Mouse (Mus musculus) embryonic facial prominence, embryonic 14.5 days (tissue): ENCODE data around the gene Rgl2. TPM values are rescaled to one million over a fixed set of nuclear protein-coding genes. Genes with fewer than 3 reads are reported as not detected.

ENCODE experiments used
- ATAC-seq: fragments of 200-750 bp; cut with Nextera tagmentation; 2 replicates; pipeline ENCODE4 v1.8.0; 2017; ENCODE audit warnings: low read depth, moderate number of reproducible peaks, moderate TSS enrichment
- DNase-seq: peaks from one replicate; pipeline ENCODE4 v3.0.0-alpha.2; 2015; ENCODE audit warnings: low spot score
- H3K27ac ChIP-seq: fragments of 300-500 bp; sonication (generic); replicated peaks from 2 replicates; pipeline ENCODE4 v1.5.1; 2014; ENCODE audit warnings: low read depth, mild to moderate bottlenecking, low read length, moderate library complexity
- H3K27me3 ChIP-seq: fragments of 300-500 bp; sonication (generic); replicated peaks from 2 replicates; pipeline ENCODE4 v1.6.1; 2014; ENCODE audit warnings: low read length; ENCODE audit not compliant: control insufficient read depth, insufficient read depth
- H3K36me3 ChIP-seq: fragments of 300-500 bp; sonication (generic); 2 replicates; pipeline ENCODE4 v1.6.1; 2014; ENCODE audit warnings: low read length, mixed read lengths; ENCODE audit not compliant: control insufficient read depth, insufficient read depth
- H3K4me1 ChIP-seq: fragments of 300-500 bp; sonication (generic); 2 replicates; pipeline ENCODE4 v1.6.1; 2014; ENCODE audit warnings: antibody characterized with exemption, low read length; ENCODE audit not compliant: control insufficient read depth, insufficient read depth
- H3K4me2 ChIP-seq: fragments of 300-500 bp; sonication (generic); 2 replicates; pipeline ENCODE4 v1.6.1; 2014; ENCODE audit warnings: low read depth, mild to moderate bottlenecking, low read length, moderate library complexity, mixed read lengths
- H3K4me3 ChIP-seq: fragments of 300-500 bp; sonication (generic); 2 replicates; pipeline ENCODE4 v1.5.1; 2014; ENCODE audit warnings: low read depth, mild to moderate bottlenecking, low read length
- H3K9ac ChIP-seq: fragments of 300-500 bp; sonication (generic); 2 replicates; pipeline ENCODE4 v1.6.1; 2014; ENCODE audit warnings: low read depth, mild to moderate bottlenecking, low read length, moderate library complexity, mixed read lengths
- H3K9me3 ChIP-seq: fragments of 300-500 bp; sonication (generic); 2 replicates; pipeline ENCODE4 v1.6.1; 2016; ENCODE audit warnings: low read length; ENCODE audit not compliant: control insufficient read depth
- WGBS: fragments of 180-500 bp; shearing (Covaris S2); extraction: QIAGEN DNeasy Blood & Tissue Kit; methylation state at CpG from one replicate; pipeline ENCODE4 v1.1.7; 2014; 5-methylcytosine and 5-hydroxymethylcytosine counted together
- polyA plus RNA-seq: library from polyadenylated mRNA; unstranded; fragments of >200 nt; fragmentation: Nextera tagmentation; extraction: Ambion mirVana; gene quantifications from 2 replicates; pipeline ENCODE4 v1.2.1, GENCODE M21; 2014

The Rgl2 gene
- polyA plus RNA-seq, 1 experiment from 2014 or later, result 34.5 TPM

- DNase-seq (no peak), ATAC-seq (no peak)
- Histone ChIP-seq H3K4me3 (no peak overlapping the region), H3K27ac (no peak overlapping the region), H3K27me3 (no peaks in the 10 kb centered on the region), H3K9ac (no peak overlapping the region), H3K4me1 (peaks cover 17% of the 10 kb centered on the region), H3K36me3 (peaks cover 42% of the 10 kb centered on the region), H3K9me3 (no peaks in the 10 kb centered on the region), H3K4me2 (no peak overlapping the region)
- 91% methylated on average over 31 of the region's 31 CpGs for WGBS
These were observed 18.1 kb upstream of the Rgl2 start for GRCm38 (mm10) chr17:33911052-33911812.

DNA sequence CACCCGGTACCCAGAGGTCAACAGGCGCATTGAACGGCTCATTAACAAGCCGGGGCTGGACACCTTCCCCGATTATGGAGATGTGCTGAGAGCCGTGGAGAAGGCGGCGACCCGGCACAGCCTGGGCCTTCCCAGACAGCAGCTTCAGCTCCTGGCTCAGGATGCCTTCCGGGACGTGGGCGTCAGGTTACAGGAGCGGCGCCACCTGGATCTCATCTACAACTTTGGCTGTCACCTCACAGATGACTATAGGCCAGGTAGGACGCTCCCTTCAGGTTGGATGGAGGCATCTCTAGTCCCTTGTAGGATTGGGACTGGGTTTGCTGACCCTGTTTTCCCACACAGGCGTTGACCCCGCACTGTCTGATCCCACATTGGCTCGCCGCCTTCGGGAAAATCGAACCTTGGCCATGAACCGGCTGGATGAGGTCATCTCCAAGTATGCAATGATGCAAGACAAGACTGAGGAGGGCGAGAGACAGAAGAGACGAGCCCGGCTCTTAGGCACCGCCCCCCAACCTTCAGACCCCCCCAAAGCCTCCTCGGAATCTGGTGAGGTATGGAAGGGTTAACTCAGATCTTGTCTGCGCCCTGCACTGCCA lies 17.4 kb upstream of the Rgl2 start:
- Histone ChIP-seq H3K36me3 (peaks cover 42% of the 10 kb centered on the region), H3K9ac (no peak overlapping the region), H3K4me3 (no peak overlapping the region), H3K4me2 (no peak overlapping the region), H3K27ac (no peak overlapping the region), H3K27me3 (no peaks in the 10 kb centered on the region), H3K9me3 (no peaks in the 10 kb centered on the region), H3K4me1 (peaks cover 20% of the 10 kb centered on the region)
- DNase-seq, result no peak
- no peak for ATAC-seq
- WGBS, result 90% methylated on average over 28 of the region's 28 CpGs

DNA sequence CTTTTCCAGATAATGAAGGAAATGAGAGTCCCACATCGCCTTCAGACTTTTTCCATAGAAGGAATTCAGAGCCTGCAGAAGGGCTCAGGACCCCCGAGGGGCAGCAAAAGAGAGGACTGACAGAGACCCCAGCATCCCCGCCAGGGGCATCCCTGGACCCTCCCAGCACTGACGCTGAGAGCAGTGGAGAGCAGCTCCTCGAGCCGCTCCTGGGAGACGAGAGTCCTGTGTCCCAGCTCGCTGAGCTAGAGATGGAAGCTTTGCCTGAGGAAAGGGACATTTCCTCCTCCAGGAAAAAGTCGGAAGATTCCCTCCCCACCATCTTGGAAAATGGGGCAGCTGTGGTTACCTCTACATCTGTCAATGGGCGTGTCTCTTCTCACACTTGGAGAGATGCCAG lies 16.1 kb upstream of the Rgl2 start:
- DNase-seq, result no peak
- Histone ChIP-seq H3K4me1 (peaks cover 16% of the 10 kb centered on the region), H3K36me3 (peaks cover 52% of the 10 kb centered on the region)

DNA sequence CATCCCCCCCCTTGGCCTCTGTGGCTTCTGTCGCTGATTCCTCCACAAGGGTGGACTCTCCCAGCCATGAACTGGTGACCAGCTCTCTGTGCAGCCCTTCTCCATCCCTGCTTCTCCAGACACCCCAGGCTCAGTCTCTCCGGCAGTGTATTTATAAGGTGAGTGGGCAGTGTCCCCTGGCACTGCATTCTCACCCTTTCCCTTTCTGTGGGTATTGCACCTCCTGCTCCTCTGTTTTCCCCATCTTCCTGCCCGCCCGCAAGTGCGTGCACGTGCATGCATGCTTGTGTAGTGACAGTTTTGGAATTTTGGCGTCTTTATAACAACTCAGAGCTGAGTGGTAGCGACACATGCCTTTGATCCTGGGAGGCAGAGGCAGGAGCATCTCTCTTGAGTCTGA lies 15.4 kb upstream of the Rgl2 start:
- Histone ChIP-seq H3K4me2 (no peak overlapping the region), H3K9me3 (no peaks in the 10 kb centered on the region), H3K36me3 (peaks cover 52% of the 10 kb centered on the region), H3K9ac (no peak overlapping the region), H3K4me1 (peaks cover 15% of the 10 kb centered on the region), H3K4me3 (no peak overlapping the region), H3K27me3 (no peaks in the 10 kb centered on the region), H3K27ac (no peak overlapping the region)
- ATAC-seq, result no peak
- DNase-seq, result no peak
- 95% methylated on average over 8 of the region's 8 CpGs for WGBS

More for the DNA sequence above, 16.1 kb upstream of the Rgl2 start:
- no peak overlapping the region for H3K4me2 ChIP-seq
- no peak overlapping the region for H3K9ac ChIP-seq
- H3K9me3 ChIP-seq, result no peaks in the 10 kb centered on the region
- ATAC-seq, result no peak
- H3K27ac ChIP-seq, result no peak overlapping the region
- H3K4me3 ChIP-seq, result no peak overlapping the region
- H3K27me3 ChIP-seq, result no peaks in the 10 kb centered on the region
- 90% methylated on average over 10 of the region's 10 CpGs for WGBS

DNA sequence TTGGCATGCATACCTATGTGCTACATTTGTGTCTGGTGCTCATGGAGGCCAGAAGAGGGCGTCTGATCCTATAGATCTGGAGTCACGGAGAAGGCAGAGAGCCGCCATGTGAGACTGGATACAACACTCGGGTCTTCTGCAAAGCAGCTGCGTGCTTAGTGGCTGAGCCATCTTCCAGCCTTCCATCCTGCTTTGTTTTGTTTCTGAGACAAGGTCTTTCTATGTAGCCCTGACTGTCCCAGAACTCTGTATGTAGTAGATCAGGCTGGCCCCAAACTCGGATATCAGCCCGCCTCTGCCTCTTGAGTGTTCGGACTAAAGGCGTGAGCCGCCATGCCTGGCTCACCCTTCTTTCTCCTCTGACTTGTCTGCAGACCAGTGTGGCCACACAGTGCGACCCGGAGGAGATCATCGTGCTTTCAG lies 14.4 kb upstream of the Rgl2 start:
- Histone ChIP-seq H3K9me3 (no peaks in the 10 kb centered on the region), H3K27me3 (no peaks in the 10 kb centered on the region), H3K27ac (no peak overlapping the region), H3K4me1 (peaks cover 15% of the 10 kb centered on the region), H3K4me2 (peak overlapping the region; percentile 70; the same call in 1 of the 2 replicates), H3K36me3 (peaks cover 52% of the 10 kb centered on the region), H3K4me3 (peak overlapping the region; percentile 51), H3K9ac (no peak overlapping the region)
- ATAC-seq, result no peak
- no peak for DNase-seq
- 73% methylated on average over 13 of the region's 13 CpGs for WGBS

DNA sequence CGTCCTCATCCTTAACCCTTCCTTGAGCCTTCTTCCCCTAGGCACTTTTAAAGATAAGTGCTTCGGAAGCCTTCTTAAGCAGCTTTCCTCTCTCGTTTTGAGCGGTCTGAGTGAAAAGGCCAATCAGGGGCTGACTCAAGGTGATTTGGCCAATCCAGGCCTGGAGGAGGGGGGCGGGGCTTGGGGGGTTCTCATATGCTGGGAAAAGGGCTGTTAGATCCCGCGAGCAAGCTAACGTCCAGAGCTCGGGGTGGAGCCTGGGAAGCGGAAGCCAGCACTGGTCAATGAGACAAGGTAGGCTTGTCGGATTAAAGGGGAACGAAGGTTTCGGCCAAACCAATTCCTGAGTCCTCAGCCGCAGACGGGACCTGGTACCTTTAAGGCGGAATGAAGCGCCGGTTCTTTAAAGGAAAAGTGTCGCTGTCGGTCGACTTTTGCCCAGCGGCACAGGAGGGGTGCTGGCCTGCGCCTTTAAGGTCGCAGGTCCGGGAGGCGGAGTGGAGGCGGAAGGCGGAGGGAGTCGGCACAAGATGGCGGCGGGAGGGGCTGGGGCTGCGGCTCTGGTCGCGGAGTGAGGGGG lies 13.6 kb upstream of the Rgl2 start, which contains the start of the genes Tapbp and Zbtb22:
Gene Tapbp (plus strand): TSS at position 229 of the 580 bp plus-strand sequence.
Gene Zbtb22 (plus strand): TSS at position 234 of the 580 bp plus-strand sequence.
- peaks cover 52% of the 10 kb centered on the region for H3K36me3 ChIP-seq
- H3K9me3 ChIP-seq, result no peaks in the 10 kb centered on the region
- ATAC-seq, result peak; percentile 93
- peak; percentile 99 for DNase-seq
- WGBS, result under 1% methylated on average over 22 of the region's 34 CpGs
- peaks cover 10% of the 10 kb centered on the region for H3K4me1 ChIP-seq
- peak within 1 kb of the TSS; percentile 70 for H3K4me2 ChIP-seq
- peak within 1 kb of the TSS; percentile 66 for H3K9ac ChIP-seq
- H3K27ac ChIP-seq, result peak within 1 kb of the TSS; percentile 76
- H3K27me3 ChIP-seq, result no peaks in the 10 kb centered on the region
- peak within 1 kb of the TSS; percentile 51 for H3K4me3 ChIP-seq

- peak; percentile 83 for DNase-seq
These were observed 13.0 kb upstream of the Rgl2 start for GRCm38 (mm10) chr17:33916294-33916693.

GRCm38 (mm10) chr17:33916847-33917655 lies 12.3 kb upstream of the Rgl2 start:
- H3K4me2 ChIP-seq, result peak overlapping the region; percentile 70
- H3K27ac ChIP-seq, result no peak overlapping the region
- peaks cover 10% of the 10 kb centered on the region for H3K4me1 ChIP-seq
- H3K36me3 ChIP-seq, result peaks cover 39% of the 10 kb centered on the region
- no peak for ATAC-seq
- no peaks in the 10 kb centered on the region for H3K9me3 ChIP-seq
- H3K4me3 ChIP-seq, result peak overlapping the region; percentile 51
- DNase-seq, result no peak
- H3K27me3 ChIP-seq, result no peaks in the 10 kb centered on the region
- H3K9ac ChIP-seq, result peak overlapping the region; percentile 66; the same call in 1 of the 2 replicates
- 70% methylated on average over 31 of the region's 31 CpGs for WGBS

More at GRCm38 (mm10) chr17:33916294-33916693, 13.0 kb upstream of the Rgl2 start:
- H3K27ac ChIP-seq, result peak overlapping the region; percentile 76
- H3K9me3 ChIP-seq, result no peaks in the 10 kb centered on the region
- WGBS, result 2% methylated on average over 14 of the region's 20 CpGs
- peak overlapping the region; percentile 66 for H3K9ac ChIP-seq
- peaks cover 10% of the 10 kb centered on the region for H3K4me1 ChIP-seq
- peaks cover 46% of the 10 kb centered on the region for H3K36me3 ChIP-seq
- no peaks in the 10 kb centered on the region for H3K27me3 ChIP-seq
- H3K4me3 ChIP-seq, result peak overlapping the region; percentile 51
- ATAC-seq, result peak; percentile 1; the same call in 1 of the 2 replicates
- peak overlapping the region; percentile 70 for H3K4me2 ChIP-seq
